Comparison of ENCODE assay signal across 17 mouse cellular contexts in the genomic region with DNA sequence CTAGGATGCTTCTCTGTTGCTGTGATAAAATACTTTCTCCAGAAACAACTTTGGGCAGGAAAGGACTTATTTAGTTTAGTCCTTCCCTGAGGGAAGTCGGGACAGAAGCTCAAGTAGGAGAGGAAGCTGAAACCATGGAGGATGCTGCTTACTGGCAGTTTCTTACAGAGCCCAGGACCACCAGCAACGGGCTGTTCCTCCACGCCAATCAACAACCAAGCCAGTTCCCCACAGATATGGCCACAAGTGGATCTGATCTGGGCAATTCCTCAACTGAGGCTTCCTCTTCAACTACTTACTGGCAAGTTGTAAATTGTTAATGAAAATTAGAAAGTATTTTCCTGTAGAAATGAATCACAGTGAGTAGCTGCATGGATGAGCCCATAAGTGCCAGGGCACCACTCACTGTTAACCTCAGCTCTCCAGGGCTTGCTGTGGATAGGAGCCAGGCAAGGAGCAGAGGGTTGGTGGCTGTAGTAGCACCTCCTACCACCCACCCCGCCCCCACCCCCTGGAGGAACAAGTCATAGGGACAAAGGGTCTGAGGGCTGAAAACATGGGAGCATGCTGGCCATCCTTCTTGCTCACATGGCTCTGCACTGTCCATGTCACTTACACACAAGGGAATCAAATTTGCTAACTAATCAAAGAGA. TPM values are rescaled to one million over a fixed set of nuclear protein-coding genes. Genes with fewer than 3 reads are reported as not detected.
DNase-seq lines count a peak whose midpoint lies in the region; ATAC-seq and TF ChIP-seq lines count a peak whose summit lies in the region.
"Had no signal": no experiment of that assay in that cellular context is flagged by ENCODE, and none has a peak within 500 bp of the region (broad histone marks: within the 10 kb centered on the region; RNA-seq: fewer than 3 reads in every experiment).

No protein-coding gene starts in this region.

- H3K4me1 ChIP-seq in forebrain, embryonic 14.5 days (ENCODE audit: control insufficient read depth, insufficient read depth, low read length) = no peaks in the 10 kb centered on the region
- H3K4me1 ChIP-seq in forebrain, embryonic 10.5 days = peaks cover 7% of the 10 kb centered on the region; the same call in 1 of the 2 replicates
- no peaks in the 10 kb centered on the region for H3K4me1 ChIP-seq in lung, embryonic 16.5 days (replicated peaks; ENCODE audit: control insufficient read depth, insufficient read depth, low read length)
- H3K4me1 ChIP-seq in embryonic facial prominence, embryonic 11.5 days (ENCODE audit: control insufficient read depth, insufficient read depth, low read length) = no peaks in the 10 kb centered on the region
- peaks cover 12% of the 10 kb centered on the region; the same call in 1 of the 2 replicates for H3K4me1 ChIP-seq in neural tube, embryonic 13.5 days (replicated peaks)
- H3K4me1 ChIP-seq: stomach, embryonic 15.5 days had no signal

- no peak overlapping the region for H3K9ac ChIP-seq in forebrain, embryonic 14.5 days (ENCODE audit: low read length)
- H3K9ac ChIP-seq in lung, embryonic 16.5 days (ENCODE audit: low read length) = no peak overlapping the region
- no peak overlapping the region for H3K9ac ChIP-seq in embryonic facial prominence, embryonic 11.5 days (replicated peaks; ENCODE audit: low read length)
- no peak overlapping the region for H3K9ac ChIP-seq in neural tube, embryonic 13.5 days
- H3K9ac ChIP-seq: heart, embryonic 15.5 days; stomach, embryonic 15.5 days had no signal

- no peaks in the 10 kb centered on the region for H3K27me3 ChIP-seq in forebrain, embryonic 14.5 days (replicated peaks; ENCODE audit: control insufficient read depth, insufficient read depth, low read length)
- no peaks in the 10 kb centered on the region for H3K27me3 ChIP-seq in forebrain, embryonic 10.5 days (ENCODE audit: poor library complexity, severe bottlenecking)
- H3K27me3 ChIP-seq in lung, embryonic 16.5 days (ENCODE audit: control insufficient read depth, insufficient read depth, low read depth, low read length) = no peaks in the 10 kb centered on the region
- no peaks in the 10 kb centered on the region for H3K27me3 ChIP-seq in embryonic facial prominence, embryonic 11.5 days (ENCODE audit: control insufficient read depth, insufficient read depth, low read length)
- H3K27me3 ChIP-seq in neural tube, embryonic 13.5 days = no peaks in the 10 kb centered on the region
- H3K27me3 ChIP-seq: heart, embryonic 15.5 days; stomach, embryonic 15.5 days had no signal

- no peak for TF ChIP-seq CTCF in layer of hippocampus, adult 2 months (conservative IDR thresholded peaks at IDR 0.05)

- no peak overlapping the region for H3K27ac ChIP-seq in forebrain, embryonic 14.5 days (ENCODE audit: low read depth, low read length)
- H3K27ac ChIP-seq in forebrain, embryonic 10.5 days = no peak overlapping the region
- H3K27ac ChIP-seq in lung, embryonic 16.5 days (ENCODE audit: low read length) = no peak overlapping the region
- no peak overlapping the region; the same call in 1 of the 2 replicates for H3K27ac ChIP-seq in embryonic facial prominence, embryonic 11.5 days (replicated peaks; ENCODE audit: low read depth, low read length)
- H3K27ac ChIP-seq in neural tube, embryonic 13.5 days (replicated peaks) = no peak overlapping the region
- no peak overlapping the region for H3K27ac ChIP-seq in layer of hippocampus, adult 2 months
- H3K27ac ChIP-seq: heart, embryonic 15.5 days; stomach, embryonic 15.5 days had no signal

- no peaks in the 10 kb centered on the region for H3K36me3 ChIP-seq in forebrain, embryonic 14.5 days (ENCODE audit: control insufficient read depth, insufficient read depth, low read length)
- no peaks in the 10 kb centered on the region for H3K36me3 ChIP-seq in forebrain, embryonic 10.5 days (replicated peaks)
- no peaks in the 10 kb centered on the region for H3K36me3 ChIP-seq in lung, embryonic 16.5 days (ENCODE audit: control insufficient read depth, insufficient read depth, low read length)
- H3K36me3 ChIP-seq in embryonic facial prominence, embryonic 11.5 days (replicated peaks; ENCODE audit: control insufficient read depth, insufficient read depth, low read depth, low read length) = no peaks in the 10 kb centered on the region
- H3K36me3 ChIP-seq in neural tube, embryonic 13.5 days = no peaks in the 10 kb centered on the region
- H3K36me3 ChIP-seq: heart, embryonic 15.5 days; stomach, embryonic 15.5 days had no signal

- no peak overlapping the region for H3K4me2 ChIP-seq in forebrain, embryonic 14.5 days (ENCODE audit: low read length)
- no peak overlapping the region for H3K4me2 ChIP-seq in lung, embryonic 16.5 days (ENCODE audit: low read depth, low read length)
- no peak overlapping the region for H3K4me2 ChIP-seq in embryonic facial prominence, embryonic 11.5 days (ENCODE audit: low read depth, low read length)
- no peak overlapping the region for H3K4me2 ChIP-seq in neural tube, embryonic 13.5 days
- H3K4me2 ChIP-seq: heart, embryonic 15.5 days; stomach, embryonic 15.5 days had no signal

- whole genome bisulfite sequencing in forebrain, embryonic 14.5 days = 75% methylated on average over 4 of the region's 4 CpGs
- 76% methylated on average over 4 of the region's 4 CpGs for WGBS in forebrain, embryonic 10.5 days
- 52% methylated on average over 4 of the region's 4 CpGs for WGBS in lung, embryonic 16.5 days
- 65% methylated on average over 4 of the region's 4 CpGs for WGBS in embryonic facial prominence, embryonic 11.5 days
- WGBS in neural tube, embryonic 13.5 days = 67% methylated on average over 4 of the region's 4 CpGs

- H3K4me3 ChIP-seq in forebrain, embryonic 14.5 days (ENCODE audit: low read depth, low read length) = no peak overlapping the region
- H3K4me3 ChIP-seq in forebrain, embryonic 10.5 days = no peak overlapping the region
- H3K4me3 ChIP-seq in lung, embryonic 16.5 days (ENCODE audit: low read length) = no peak overlapping the region
- H3K4me3 ChIP-seq in embryonic facial prominence, embryonic 11.5 days (ENCODE audit: low read depth, low read length) = no peak overlapping the region
- H3K4me3 ChIP-seq in neural tube, embryonic 13.5 days = no peak overlapping the region
- no peak overlapping the region for H3K4me3 ChIP-seq in layer of hippocampus, adult 2 months
- H3K4me3 ChIP-seq: erythroblast, embryonic 14.5 days; heart, embryonic 15.5 days; megakaryocyte, embryonic 14.5 days; stomach, embryonic 15.5 days had no signal

- H3K9me3 ChIP-seq in forebrain, embryonic 14.5 days (replicated peaks; ENCODE audit: control insufficient read depth, low read length) = no peaks in the 10 kb centered on the region
- H3K9me3 ChIP-seq in forebrain, embryonic 10.5 days = no peaks in the 10 kb centered on the region
- H3K9me3 ChIP-seq in lung, embryonic 16.5 days (ENCODE audit: control insufficient read depth, low read length) = no peaks in the 10 kb centered on the region
- no peaks in the 10 kb centered on the region for H3K9me3 ChIP-seq in embryonic facial prominence, embryonic 11.5 days (replicated peaks; ENCODE audit: control insufficient read depth, low read length)
- H3K9me3 ChIP-seq in neural tube, embryonic 13.5 days = no peaks in the 10 kb centered on the region
- H3K9me3 ChIP-seq: heart, embryonic 15.5 days; megakaryocyte, embryonic 14.5 days; stomach, embryonic 15.5 days had no signal

- DNase-seq in forebrain, embryonic 14.5 days (ENCODE audit: low spot score) = no peak
- DNase-seq in forebrain, embryonic 10.5 days (ENCODE audit: extremely low spot score, low spot score) = no peak
- DNase-seq in lung, postnatal 14 days = no peak
- no peak for DNase-seq in embryonic facial prominence, embryonic 11.5 days (ENCODE audit: low spot score)
- no peak for DNase-seq in MN1 (ENCODE audit: low spot score)
- DNase-seq in layer of hippocampus, adult 2 months (ENCODE audit: low spot score in 2 of 2) = no peak
- DNase-seq: adrenal gland, postnatal 25 days; cerebellum, adult 8-10 months; kidney, adult 8-10 months; spleen, adult 18-20 months had no signal

- peak; percentile 42; the same call in 1 of the 2 replicates for ATAC-seq in forebrain, embryonic 14.5 days
- peak; percentile 67 for ATAC-seq in lung, embryonic 16.5 days (ENCODE audit: low read depth)
- ATAC-seq in embryonic facial prominence, embryonic 11.5 days (replicated peaks; ENCODE audit: insufficient number of reproducible peaks, low FRiP score, low TSS enrichment, low read depth) = peak; percentile 82
- ATAC-seq in neural tube, embryonic 13.5 days (ENCODE audit: low read depth) = peak; percentile 74
- ATAC-seq: activated CD4-positive, CD25-positive, alpha-beta regulatory T cell, adult 4 months had no signal

RNA-seq across cellular contexts. Expression of a gene that starts 39.7 kb away (rescaled TPM):
- 8.3 and 8.6 TPM in 2 replicates for polyA plus RNA-seq in forebrain, embryonic 14.5 days (2014; fragmentation: Nextera tagmentation; extraction: Ambion mirVana)
- polyA plus RNA-seq in forebrain, embryonic 10.5 days (2016; fragmentation: Nextera tagmentation; extraction: Ambion mirVana) = 5.1 and 5.5 TPM in 2 replicates
- 2.6 and 3.2 TPM in 2 replicates for polyA plus RNA-seq in lung, embryonic 16.5 days (2015; fragmentation: Nextera tagmentation; extraction: Ambion mirVana)
- polyA plus RNA-seq in embryonic facial prominence, embryonic 11.5 days (2014; fragmentation: Nextera tagmentation; extraction: Ambion mirVana) = 3.8 and 4.2 TPM in 2 replicates
- polyA plus RNA-seq in neural tube, embryonic 13.5 days (2015; fragmentation: Nextera tagmentation; extraction: Ambion mirVana) = 6.9 and 7.5 TPM in 2 replicates
- total RNA-seq in layer of hippocampus, adult 2 months (2021) = 10 to 100 TPM; 82.6 to 87.3 TPM
